Mouse (Mus musculus): Measurements from ENCODE around the gene Mzf1. TPM values are rescaled to one million over a fixed set of nuclear protein-coding genes. Genes with fewer than 3 reads are reported as not detected.

Gene Mzf1
- total and polyA plus RNA-seq, 2 experiments from 2014 or later = 0.83 to 8.4 TPM

DNA sequence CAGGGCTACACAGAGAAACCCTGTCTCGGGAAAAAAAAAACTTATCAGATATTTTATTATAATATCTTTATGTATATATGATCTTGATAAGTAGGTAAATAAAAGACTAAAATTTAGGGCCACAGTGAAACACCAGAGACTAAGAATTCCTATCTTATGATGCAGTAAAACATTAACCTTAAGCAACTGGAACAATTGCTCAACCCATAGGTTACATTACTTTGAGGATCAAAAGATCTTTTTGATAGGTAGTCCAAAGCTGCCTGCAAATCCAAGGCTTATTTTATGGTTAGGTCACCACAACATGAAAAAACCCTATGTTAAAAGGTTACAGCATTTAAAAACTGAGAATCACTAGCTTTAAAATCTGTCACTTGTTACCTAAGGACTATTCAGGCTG, 53.0 kb downstream of the Mzf1 start:
- DNase-seq (ENCODE audit: low spot score) = no peak

DNA sequence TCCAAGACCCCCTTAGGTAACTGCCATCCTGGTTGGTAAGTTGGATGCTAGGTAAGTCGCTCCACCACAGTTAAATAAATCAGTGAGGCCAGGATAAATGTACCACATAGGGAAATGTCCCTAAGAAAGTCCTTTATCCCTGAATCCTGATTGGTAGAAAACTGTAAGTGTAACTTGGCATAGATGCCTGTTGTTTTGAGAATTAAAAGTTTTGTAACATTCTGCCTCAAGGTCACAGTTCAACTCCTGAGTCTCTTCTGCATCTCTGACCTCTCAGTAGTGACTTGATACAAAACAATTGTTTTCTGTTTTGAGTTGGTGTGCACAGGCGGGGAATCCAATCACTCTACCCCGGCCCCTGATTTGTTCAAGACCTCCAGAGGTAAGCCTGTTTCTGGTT, 55.7 kb downstream of the Mzf1 start, which contains the start of gene Trim28:
TSS of gene Trim28 (plus strand) at position 264 of the 400 bp plus-strand sequence.
- no peaks in the 10 kb centered on the region for H3K4me1 ChIP-seq (ENCODE audit: control insufficient read depth, insufficient read depth)
- no peaks in the 10 kb centered on the region for H3K9me3 ChIP-seq (replicated peaks; ENCODE audit: control insufficient read depth, low read length)
- no peak within 1 kb of the TSS for H3K27ac ChIP-seq (ENCODE audit: low read depth)
- ATAC-seq (ENCODE audit: insufficient read depth, low read depth) (no peak), DNase-seq (ENCODE audit: low spot score) (no peak)
- no peaks in the 10 kb centered on the region for H3K36me3 ChIP-seq (replicated peaks; ENCODE audit: control insufficient read depth, insufficient read depth, low read length)
- WGBS = 74% methylated on average over 3 of the region's 3 CpGs
- no peak within 1 kb of the TSS for H3K9ac ChIP-seq (replicated peaks; ENCODE audit: low read depth, low read length)
- no peak within 1 kb of the TSS for H3K4me3 ChIP-seq (ENCODE audit: low read depth, low read length)
- no peaks in the 10 kb centered on the region for H3K27me3 ChIP-seq (ENCODE audit: control insufficient read depth, insufficient read depth, low read length)
- no peak within 1 kb of the TSS for H3K4me2 ChIP-seq (ENCODE audit: low read depth, low read length)
- TF ChIP-seq EP300 (IDR thresholded peaks at IDR 0.05; ENCODE audit: low read depth) = no peak
- TF ChIP-seq CTCF (IDR thresholded peaks at IDR 0.05; ENCODE audit: low read depth) = no peak

More for the DNA sequence above, 53.0 kb downstream of the Mzf1 start:
- ATAC-seq (ENCODE audit: insufficient read depth, low read depth) = no peak
- 48% methylated on average over 1 of the region's 1 CpGs for WGBS
- no peak overlapping the region for H3K9ac ChIP-seq (replicated peaks; ENCODE audit: low read depth, low read length)
- peaks cover 22% of the 10 kb centered on the region for H3K36me3 ChIP-seq (replicated peaks; ENCODE audit: control insufficient read depth, insufficient read depth, low read length)
- H3K27me3 ChIP-seq (ENCODE audit: control insufficient read depth, insufficient read depth, low read length) = no peaks in the 10 kb centered on the region
- H3K4me3 ChIP-seq (ENCODE audit: low read depth, low read length) = no peak overlapping the region
- TF ChIP-seq EP300 (IDR thresholded peaks at IDR 0.05; ENCODE audit: low read depth) (no peak), CTCF (IDR thresholded peaks at IDR 0.05; ENCODE audit: low read depth) (no peak)
- H3K4me2 ChIP-seq (ENCODE audit: low read depth, low read length) = no peak overlapping the region
- no peak overlapping the region for H3K27ac ChIP-seq (ENCODE audit: low read depth)
- no peaks in the 10 kb centered on the region for H3K9me3 ChIP-seq (replicated peaks; ENCODE audit: control insufficient read depth, low read length)
- H3K4me1 ChIP-seq (ENCODE audit: control insufficient read depth, insufficient read depth) = no peaks in the 10 kb centered on the region

DNA sequence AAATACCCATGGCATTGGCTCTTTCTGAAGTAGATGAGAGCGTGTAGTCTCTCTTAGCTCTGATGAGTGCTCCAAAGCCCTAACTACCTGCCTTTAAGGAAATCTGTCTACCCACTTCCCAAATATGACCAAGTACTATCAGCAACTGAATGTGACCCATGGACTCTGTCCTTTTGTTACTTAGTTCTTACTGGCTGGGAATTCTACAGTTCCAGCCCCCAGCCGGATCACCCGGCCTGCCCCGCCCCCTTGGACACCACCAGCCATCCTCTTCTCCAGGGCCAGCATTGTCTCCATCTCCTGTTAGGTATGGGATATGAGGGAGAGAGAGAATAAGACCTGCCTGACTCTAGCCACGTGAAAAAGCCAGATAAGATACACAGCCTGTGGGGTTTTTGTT, 56.5 kb downstream of the Mzf1 start, which contains the start of gene Slc27a5:
TSS of gene Slc27a5 (minus strand) at position 140 of the 400 bp plus-strand sequence.
- no peak for DNase-seq (ENCODE audit: low spot score)
- TF ChIP-seq CTCF (IDR thresholded peaks at IDR 0.05; ENCODE audit: low read depth) = no peak
- no peak for TF ChIP-seq EP300 (IDR thresholded peaks at IDR 0.05; ENCODE audit: low read depth)
- no peaks in the 10 kb centered on the region for H3K36me3 ChIP-seq (replicated peaks; ENCODE audit: control insufficient read depth, insufficient read depth, low read length)
- no peak within 1 kb of the TSS for H3K9ac ChIP-seq (replicated peaks; ENCODE audit: low read depth, low read length)
- H3K4me3 ChIP-seq (ENCODE audit: low read depth, low read length) = no peak within 1 kb of the TSS
- H3K9me3 ChIP-seq (replicated peaks; ENCODE audit: control insufficient read depth, low read length) = no peaks in the 10 kb centered on the region
- 57% methylated on average over 5 of the region's 5 CpGs for WGBS
- ATAC-seq (ENCODE audit: insufficient read depth, low read depth) = no peak
- no peaks in the 10 kb centered on the region for H3K4me1 ChIP-seq (ENCODE audit: control insufficient read depth, insufficient read depth)
- H3K4me2 ChIP-seq (ENCODE audit: low read depth, low read length) = no peak within 1 kb of the TSS
- no peaks in the 10 kb centered on the region for H3K27me3 ChIP-seq (ENCODE audit: control insufficient read depth, insufficient read depth, low read length)
- no peak within 1 kb of the TSS for H3K27ac ChIP-seq (ENCODE audit: low read depth)

DNA sequence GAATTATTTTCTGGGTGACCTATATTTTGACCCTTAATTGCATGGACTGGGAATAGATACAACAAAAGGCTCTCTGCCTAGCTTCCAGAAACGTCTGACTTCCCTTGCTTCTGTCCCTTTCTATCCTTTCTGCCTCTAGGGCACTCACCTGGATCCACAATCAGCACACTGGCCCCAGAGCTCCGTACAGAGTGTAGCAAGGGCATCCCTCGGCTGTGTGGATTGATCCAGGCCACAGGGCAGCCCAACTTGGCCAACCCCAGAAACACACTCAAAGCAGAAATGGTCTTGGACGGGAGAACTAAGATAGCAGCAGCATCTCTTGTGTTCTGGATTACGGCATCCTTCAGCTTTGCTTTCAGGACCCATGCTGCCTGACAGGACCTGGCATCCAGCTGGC, 57.3 kb downstream of the Mzf1 start:
- Histone ChIP-seq H3K4me1 (ENCODE audit: control insufficient read depth, insufficient read depth) (no peaks in the 10 kb centered on the region), H3K9me3 (replicated peaks; ENCODE audit: control insufficient read depth, low read length) (no peaks in the 10 kb centered on the region), H3K27ac (ENCODE audit: low read depth) (no peak overlapping the region), H3K9ac (replicated peaks; ENCODE audit: low read depth, low read length) (no peak overlapping the region), H3K4me3 (ENCODE audit: low read depth, low read length) (no peak overlapping the region), H3K36me3 (replicated peaks; ENCODE audit: control insufficient read depth, insufficient read depth, low read length) (no peaks in the 10 kb centered on the region), H3K27me3 (ENCODE audit: control insufficient read depth, insufficient read depth, low read length) (no peaks in the 10 kb centered on the region), H3K4me2 (ENCODE audit: low read depth, low read length) (no peak overlapping the region)
- TF ChIP-seq EP300 (IDR thresholded peaks at IDR 0.05; ENCODE audit: low read depth) (no peak), CTCF (IDR thresholded peaks at IDR 0.05; ENCODE audit: low read depth) (no peak)
- 54% methylated on average over 5 of the region's 5 CpGs for WGBS
- DNase-seq (ENCODE audit: low spot score) (no peak), ATAC-seq (ENCODE audit: insufficient read depth, low read depth) (no peak)

DNA sequence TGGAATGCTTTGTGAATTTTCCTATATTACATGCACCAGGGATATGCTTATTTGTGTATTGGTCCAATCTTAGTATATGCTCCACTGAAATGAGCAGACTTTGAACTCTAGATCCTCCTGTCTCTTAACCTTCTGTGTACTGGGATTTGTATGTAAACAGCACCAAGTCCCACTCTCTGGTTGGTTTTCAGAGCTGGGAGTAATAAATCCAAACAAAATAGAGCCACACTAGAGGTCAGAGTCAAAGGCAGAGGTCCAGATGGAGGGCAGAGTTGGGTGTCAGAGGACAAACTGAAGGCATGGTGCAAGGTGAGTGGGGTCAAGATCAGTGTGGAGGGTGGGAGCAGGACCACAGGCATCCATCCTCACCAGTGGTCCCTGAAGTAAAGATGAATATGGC, 58.7 kb downstream of the Mzf1 start:
- Histone ChIP-seq H3K4me2 (ENCODE audit: low read depth, low read length) (no peak overlapping the region), H3K27me3 (ENCODE audit: control insufficient read depth, insufficient read depth, low read length) (no peaks in the 10 kb centered on the region), H3K4me1 (ENCODE audit: control insufficient read depth, insufficient read depth) (no peaks in the 10 kb centered on the region), H3K9me3 (replicated peaks; ENCODE audit: control insufficient read depth, low read length) (no peaks in the 10 kb centered on the region), H3K36me3 (replicated peaks; ENCODE audit: control insufficient read depth, insufficient read depth, low read length) (no peaks in the 10 kb centered on the region), H3K4me3 (ENCODE audit: low read depth, low read length) (no peak overlapping the region), H3K9ac (replicated peaks; ENCODE audit: low read depth, low read length) (no peak overlapping the region), H3K27ac (ENCODE audit: low read depth) (no peak overlapping the region)
- ATAC-seq (ENCODE audit: insufficient read depth, low read depth) (no peak), DNase-seq (ENCODE audit: low spot score) (no peak)
- TF ChIP-seq CTCF (IDR thresholded peaks at IDR 0.05; ENCODE audit: low read depth) (no peak), EP300 (IDR thresholded peaks at IDR 0.05; ENCODE audit: low read depth) (no peak)

DNA sequence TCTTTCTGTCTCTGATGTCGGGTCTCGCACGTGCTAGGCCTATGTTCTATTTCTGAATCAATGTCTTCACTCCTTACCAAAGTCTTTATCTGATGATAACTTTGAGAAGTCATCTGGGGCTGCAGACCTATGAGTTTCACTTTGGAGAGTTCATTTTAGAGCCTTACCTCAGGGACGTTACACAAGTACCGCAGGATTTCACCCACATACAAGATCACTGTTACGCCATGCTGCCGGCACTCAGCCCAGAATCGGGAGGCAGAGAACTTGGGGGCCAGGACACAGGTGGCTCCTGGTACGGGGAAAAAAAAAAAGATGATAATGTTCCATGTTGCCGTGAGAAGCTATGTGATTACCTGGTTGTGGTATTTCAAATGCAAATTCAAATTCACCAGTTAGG, 61.4 kb downstream of the Mzf1 start:
- Histone ChIP-seq H3K9me3 (replicated peaks; ENCODE audit: control insufficient read depth, low read length) (no peaks in the 10 kb centered on the region), H3K9ac (replicated peaks; ENCODE audit: low read depth, low read length) (no peak overlapping the region), H3K4me1 (ENCODE audit: control insufficient read depth, insufficient read depth) (no peaks in the 10 kb centered on the region), H3K4me2 (ENCODE audit: low read depth, low read length) (no peak overlapping the region), H3K27ac (ENCODE audit: low read depth) (no peak overlapping the region), H3K4me3 (ENCODE audit: low read depth, low read length) (no peak overlapping the region), H3K27me3 (ENCODE audit: control insufficient read depth, insufficient read depth, low read length) (no peaks in the 10 kb centered on the region), H3K36me3 (replicated peaks; ENCODE audit: control insufficient read depth, insufficient read depth, low read length) (no peaks in the 10 kb centered on the region)
- ATAC-seq (ENCODE audit: insufficient read depth, low read depth) = no peak
- no peak for DNase-seq (ENCODE audit: low spot score)
- TF ChIP-seq CTCF (IDR thresholded peaks at IDR 0.05; ENCODE audit: low read depth) (no peak), EP300 (IDR thresholded peaks at IDR 0.05; ENCODE audit: low read depth) (no peak)
- 75% methylated on average over 10 of the region's 10 CpGs for WGBS

Other genes with a start within 250 kb of the Mzf1 start
- 3.1 and 12.2 TPM in 2 replicates for gene Zfp329, start 235.9 kb downstream of the Mzf1 start, total RNA-seq (2014; rRNA removed; ENCODE audit: low replicate concordance)
- gene Zfp329, start 235.9 kb downstream of the Mzf1 start, polyA plus RNA-seq (2015; fragmentation: Nextera tagmentation; extraction: Ambion mirVana) = 6.2 and 7.0 TPM in 2 replicates
- 14.8 and 20.5 TPM in 2 replicates for gene Zfp110, start 220.0 kb downstream of the Mzf1 start, total RNA-seq (2014; rRNA removed; ENCODE audit: low replicate concordance)
- gene Zfp110, start 220.0 kb downstream of the Mzf1 start, polyA plus RNA-seq (2015; fragmentation: Nextera tagmentation; extraction: Ambion mirVana) = 15.3 and 15.9 TPM in 2 replicates
- gene Zfp128, start 173.6 kb downstream of the Mzf1 start, total RNA-seq (2014; rRNA removed; ENCODE audit: low replicate concordance) = 2.9 and 6.3 TPM in 2 replicates
- 2.3 and 3.0 TPM in 2 replicates for gene Zfp128, start 173.6 kb downstream of the Mzf1 start, polyA plus RNA-seq (2015; fragmentation: Nextera tagmentation; extraction: Ambion mirVana)
- gene Zscan22, start 156.9 kb downstream of the Mzf1 start, total RNA-seq (2014; rRNA removed; ENCODE audit: low replicate concordance) = 1.3 and 3.5 TPM in 2 replicates
- 4.4 and 4.6 TPM in 2 replicates for gene Zscan22, start 156.9 kb downstream of the Mzf1 start, polyA plus RNA-seq (2015; fragmentation: Nextera tagmentation; extraction: Ambion mirVana)
- 1,775 and 1,995 TPM in 2 replicates for gene Rps5, start 132.5 kb downstream of the Mzf1 start, total RNA-seq (2014; rRNA removed; ENCODE audit: low replicate concordance)
- 431 and 457 TPM in 2 replicates for gene Rps5, start 132.5 kb downstream of the Mzf1 start, polyA plus RNA-seq (2015; fragmentation: Nextera tagmentation; extraction: Ambion mirVana)
- not detected in 2 replicates for gene Rnf225, start 127.3 kb downstream of the Mzf1 start, total RNA-seq (2014; rRNA removed; ENCODE audit: low replicate concordance)
- 0.14 and 0.19 TPM in 2 replicates for gene Rnf225, start 127.3 kb downstream of the Mzf1 start, polyA plus RNA-seq (2015; fragmentation: Nextera tagmentation; extraction: Ambion mirVana)
- gene Zfp324, start 88.9 kb downstream of the Mzf1 start, total RNA-seq (2014; rRNA removed; ENCODE audit: low replicate concordance) = 2.9 and 10.9 TPM in 2 replicates
- gene Zfp324, start 88.9 kb downstream of the Mzf1 start, polyA plus RNA-seq (2015; fragmentation: Nextera tagmentation; extraction: Ambion mirVana) = 3.7 and 4.2 TPM in 2 replicates
- gene Zfp446, start 76.9 kb downstream of the Mzf1 start, total RNA-seq (2014; rRNA removed; ENCODE audit: low replicate concordance) = 2.5 and 6.2 TPM in 2 replicates
- gene Zfp446, start 76.9 kb downstream of the Mzf1 start, polyA plus RNA-seq (2015; fragmentation: Nextera tagmentation; extraction: Ambion mirVana) = 3.1 and 3.3 TPM in 2 replicates
- gene Slc27a5, start 56.6 kb downstream of the Mzf1 start, total RNA-seq (2014; rRNA removed; ENCODE audit: low replicate concordance) = not detected in 2 replicates
- not detected in 2 replicates for gene Slc27a5, start 56.6 kb downstream of the Mzf1 start, polyA plus RNA-seq (2015; fragmentation: Nextera tagmentation; extraction: Ambion mirVana)
- 279 and 309 TPM in 2 replicates for gene Trim28, start 55.6 kb downstream of the Mzf1 start, total RNA-seq (2014; rRNA removed; ENCODE audit: low replicate concordance)
- 67.8 and 69.9 TPM in 2 replicates for gene Trim28, start 55.6 kb downstream of the Mzf1 start, polyA plus RNA-seq (2015; fragmentation: Nextera tagmentation; extraction: Ambion mirVana)
- gene Zbtb45, start 44.7 kb downstream of the Mzf1 start, total RNA-seq (2014; rRNA removed; ENCODE audit: low replicate concordance) = 16.9 and 29.2 TPM in 2 replicates
- 9.5 and 10.5 TPM in 2 replicates for gene Zbtb45, start 44.7 kb downstream of the Mzf1 start, polyA plus RNA-seq (2015; fragmentation: Nextera tagmentation; extraction: Ambion mirVana)
- 48.2 and 72.1 TPM in 2 replicates for gene Chmp2a, start 20.0 kb downstream of the Mzf1 start, total RNA-seq (2014; rRNA removed; ENCODE audit: low replicate concordance)
- gene Chmp2a, start 20.0 kb downstream of the Mzf1 start, polyA plus RNA-seq (2015; fragmentation: Nextera tagmentation; extraction: Ambion mirVana) = 181 and 183 TPM in 2 replicates
- gene Ube2m, start 16.5 kb downstream of the Mzf1 start, total RNA-seq (2014; rRNA removed; ENCODE audit: low replicate concordance) = 290 and 312 TPM in 2 replicates
- gene Ube2m, start 16.5 kb downstream of the Mzf1 start, polyA plus RNA-seq (2015; fragmentation: Nextera tagmentation; extraction: Ambion mirVana) = 116 and 127 TPM in 2 replicates
- not detected in 2 replicates for gene Vmn1r85, start 40.4 kb upstream of the Mzf1 start, total RNA-seq (2014; rRNA removed; ENCODE audit: low replicate concordance)
- gene Vmn1r85, start 40.4 kb upstream of the Mzf1 start, polyA plus RNA-seq (2015; fragmentation: Nextera tagmentation; extraction: Ambion mirVana) = not detected in 2 replicates
- gene Vmn1r86, start 65.2 kb upstream of the Mzf1 start, total RNA-seq (2014; rRNA removed; ENCODE audit: low replicate concordance) = not detected in 2 replicates
- gene Vmn1r86, start 65.2 kb upstream of the Mzf1 start, polyA plus RNA-seq (2015; fragmentation: Nextera tagmentation; extraction: Ambion mirVana) = not detected in 2 replicates
- gene Vmn1r87, start 85.4 kb upstream of the Mzf1 start, total RNA-seq (2014; rRNA removed; ENCODE audit: low replicate concordance) = not detected in 2 replicates
- gene Vmn1r87, start 85.4 kb upstream of the Mzf1 start, polyA plus RNA-seq (2015; fragmentation: Nextera tagmentation; extraction: Ambion mirVana) = not detected in 2 replicates
- gene Vmn1r88, start 104.8 kb upstream of the Mzf1 start, total RNA-seq (2014; rRNA removed; ENCODE audit: low replicate concordance) = not detected in 2 replicates
- not detected in 2 replicates for gene Vmn1r88, start 104.8 kb upstream of the Mzf1 start, polyA plus RNA-seq (2015; fragmentation: Nextera tagmentation; extraction: Ambion mirVana)
- not detected in 2 replicates for gene Vmn1r89, start 158.3 kb upstream of the Mzf1 start, total RNA-seq (2014; rRNA removed; ENCODE audit: low replicate concordance)
- gene Vmn1r89, start 158.3 kb upstream of the Mzf1 start, polyA plus RNA-seq (2015; fragmentation: Nextera tagmentation; extraction: Ambion mirVana) = not detected in 2 replicates
- 2.9 and 12.9 TPM in 2 replicates for gene Lig1, start 222.5 kb upstream of the Mzf1 start, total RNA-seq (2014; rRNA removed; ENCODE audit: low replicate concordance)
- 20.1 TPM in 2 replicates for gene Lig1, start 222.5 kb upstream of the Mzf1 start, polyA plus RNA-seq (2015; fragmentation: Nextera tagmentation; extraction: Ambion mirVana)
- 0.99 and 1.6 TPM in 2 replicates for gene Zswim9, start 224.0 kb upstream of the Mzf1 start, total RNA-seq (2014; rRNA removed; ENCODE audit: low replicate concordance)
- 3.6 and 5.7 TPM in 2 replicates for gene Zswim9, start 224.0 kb upstream of the Mzf1 start, polyA plus RNA-seq (2015; fragmentation: Nextera tagmentation; extraction: Ambion mirVana)